Mouse (Mus musculus) G1E (cell line): ENCODE measurements around the gene Spocd1. TPM values are rescaled to one million over a fixed set of nuclear protein-coding genes. Genes with fewer than 3 reads are reported as not detected.

Experiments used
- ATAC-seq: 2 replicates; pipeline ENCODE4 v1.8.0; 2016; ENCODE audit warnings: mild to moderate bottlenecking; ENCODE audit not compliant: insufficient number of reproducible peaks, poor library complexity, low FRiP score, severe bottlenecking; ENCODE audit errors: extremely low read depth
- DNase-seq: peaks from one replicate; pipeline ENCODE4 v3.0.0; 2012; ENCODE audit warnings: low spot score
- H3K27me3 ChIP-seq: 2 replicates; pipeline ENCODE4 v1.6.1; 2012; ENCODE audit warnings: mild to moderate bottlenecking, low read length, inconsistent platforms; ENCODE audit not compliant: insufficient read depth
- H3K36me3 ChIP-seq: replicated peaks from 2 replicates; pipeline ENCODE3; 2012; ENCODE audit warnings: mild to moderate bottlenecking, inconsistent platforms
- H3K4me1 ChIP-seq: 2 replicates; pipeline ENCODE4 v1.6.1; 2012; ENCODE audit warnings: low read depth, low read length, inconsistent platforms, mixed read lengths; ENCODE audit not compliant: insufficient read depth
- H3K4me3 ChIP-seq: 2 replicates; pipeline ENCODE4 v1.5.1; 2012; ENCODE audit warnings: low read depth, mild to moderate bottlenecking, inconsistent platforms, low read length, moderate library complexity, mixed read lengths
- H3K9me3 ChIP-seq: replicated peaks from 2 replicates; pipeline ENCODE4 v1.6.1; 2012; ENCODE audit warnings: inconsistent platforms
- CTCF ChIP-seq: IDR thresholded peaks from 2 replicates; pipeline ENCODE4 v1.5.1; 2012; ENCODE audit warnings: low read depth, low read length, inconsistent platforms, mixed read lengths
- GATA1 ChIP-seq: IDR thresholded peaks from 2 replicates; pipeline ENCODE4 v1.6.1; 2012; ENCODE audit warnings: borderline replicate concordance, low read length, inconsistent platforms, mixed read lengths
- GATA2 ChIP-seq: IDR thresholded peaks from 2 replicates; pipeline ENCODE4 v1.6.1; 2012; ENCODE audit warnings: low read depth, low read length, inconsistent platforms, borderline replicate concordance
- POLR2AphosphoS5 ChIP-seq: IDR thresholded peaks from 2 replicates; pipeline ENCODE4 v1.6.1; 2012; ENCODE audit warnings: low read depth, low read length, inconsistent platforms; ENCODE audit not compliant: insufficient replicate concordance
- TAL1 ChIP-seq: conservative IDR thresholded peaks from 2 replicates; pipeline ENCODE4 v1.6.1; 2012; ENCODE audit warnings: low read depth, low read length, inconsistent platforms, mixed read lengths
- polyA plus RNA-seq: library from polyadenylated mRNA; stranded (reverse); fragments of >175 nt; gene quantifications from 2 replicates; pipeline ENCODE4 v1.2.3, GENCODE M21; 2012
- total RNA-seq, 2 experiments: library from RNA; stranded (forward) in 1 of 2; stranded (reverse) in 1 of 2; fragments of 200-1000 nt in 1 of 2; fragments of >200 nt in 1 of 2; fragmentation: Nextera tagmentation in 1 of 2; gene quantifications; 2 replicates each; pipeline ENCODE4 v1.2.3; 2014 to 2017

The Spocd1 gene
- total and polyA plus RNA-seq, 3 experiments: not detected

DNA sequence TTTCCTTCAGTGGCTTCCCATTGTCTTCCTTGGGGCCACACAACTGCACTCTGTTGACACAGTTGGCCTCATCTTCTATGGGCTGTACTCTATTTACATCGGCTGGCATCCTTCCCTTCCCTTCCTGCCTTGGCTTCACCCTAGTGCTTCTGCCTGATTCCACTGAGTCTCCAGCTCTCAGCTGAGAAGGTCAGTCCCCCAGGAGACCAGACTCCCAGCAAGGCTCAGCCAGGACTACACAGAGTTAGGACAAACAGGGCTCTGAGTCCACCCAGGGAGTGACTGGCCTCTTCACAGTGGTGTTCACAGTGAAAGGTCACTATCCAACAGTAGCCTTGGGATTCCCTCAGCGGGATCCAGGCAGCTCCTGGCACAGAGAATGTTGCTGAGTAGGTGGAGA, 12.9 kb upstream of the Spocd1 start:
- Histone ChIP-seq H3K9me3 (no peaks in the 10 kb centered on the region), H3K36me3 (no peaks in the 10 kb centered on the region), H3K4me1 (peaks cover 9% of the 10 kb centered on the region), H3K4me3 (no peak overlapping the region), H3K27me3 (peaks cover 30% of the 10 kb centered on the region)
- ATAC-seq: no peak
- no peak for TF ChIP-seq GATA1
- no peak for TF ChIP-seq TAL1
- TF ChIP-seq GATA2: no peak
- no peak for TF ChIP-seq CTCF
- TF ChIP-seq POLR2AphosphoS5: no peak
- DNase-seq: no peak

DNA sequence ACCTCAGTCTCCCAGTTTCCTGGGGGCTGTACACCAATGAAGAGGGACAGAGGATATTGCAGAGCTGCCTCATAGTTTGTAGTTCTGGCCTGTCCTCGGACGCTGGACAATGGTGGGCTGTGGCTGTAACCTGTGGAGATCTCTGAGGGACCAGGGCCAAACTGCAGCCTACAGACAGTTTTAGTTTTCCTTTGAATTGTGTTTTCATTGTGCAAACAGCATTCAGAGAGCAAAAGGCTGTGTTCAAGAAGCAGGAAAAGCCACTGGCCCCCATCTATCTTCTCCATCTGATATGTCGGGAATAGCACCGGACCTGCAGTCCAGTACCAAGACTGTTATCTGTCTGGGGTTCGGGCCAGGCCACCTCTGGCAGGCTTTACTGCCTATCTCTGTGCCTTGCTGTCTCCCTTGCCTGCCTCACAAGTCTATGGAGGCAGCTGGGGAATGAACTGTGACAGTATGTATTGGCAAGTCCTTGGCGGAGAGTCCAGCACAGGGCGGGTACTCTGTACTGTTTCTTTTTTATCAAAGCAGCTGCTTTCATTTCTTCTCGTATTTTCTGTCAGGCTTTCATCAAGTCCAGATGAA, 11.9 kb upstream of the Spocd1 start:
- peaks cover 36% of the 10 kb centered on the region for H3K27me3 ChIP-seq
- H3K4me3 ChIP-seq: no peak overlapping the region
- DNase-seq (no peak), ATAC-seq (no peak)
- no peaks in the 10 kb centered on the region for H3K36me3 ChIP-seq
- peaks cover 9% of the 10 kb centered on the region for H3K4me1 ChIP-seq
- H3K9me3 ChIP-seq: no peaks in the 10 kb centered on the region
- no peak for TF ChIP-seq GATA2
- TF ChIP-seq TAL1: no peak
- TF ChIP-seq POLR2AphosphoS5: no peak
- TF ChIP-seq GATA1: no peak
- TF ChIP-seq CTCF: no peak

DNA sequence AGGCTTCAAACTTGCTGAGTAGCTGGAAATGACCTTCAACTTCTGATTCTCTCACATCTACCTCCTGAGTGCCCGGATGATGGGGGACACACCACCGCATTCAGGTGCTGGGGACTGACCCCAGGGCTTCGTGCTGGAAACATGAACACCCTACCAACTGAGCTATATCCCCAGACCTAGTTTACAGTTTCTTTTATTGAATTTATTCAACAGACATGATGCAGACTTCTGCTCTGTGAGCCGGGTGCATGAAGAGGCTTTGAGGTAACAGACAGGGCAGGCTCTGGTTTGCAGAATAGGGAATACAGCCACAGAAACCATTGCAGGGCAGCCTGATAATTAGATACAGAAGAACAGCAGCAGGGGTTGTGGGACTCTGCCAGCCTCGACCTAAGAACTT, 10.6 kb upstream of the Spocd1 start:
- Histone ChIP-seq H3K27me3 (peaks cover 43% of the 10 kb centered on the region), H3K4me3 (no peak overlapping the region), H3K36me3 (no peaks in the 10 kb centered on the region), H3K4me1 (peaks cover 7% of the 10 kb centered on the region), H3K9me3 (no peaks in the 10 kb centered on the region)
- DNase-seq (no peak), ATAC-seq (no peak)
- TF ChIP-seq GATA1 (no peak), TAL1 (no peak), CTCF (no peak), POLR2AphosphoS5 (no peak), GATA2 (no peak)

DNA sequence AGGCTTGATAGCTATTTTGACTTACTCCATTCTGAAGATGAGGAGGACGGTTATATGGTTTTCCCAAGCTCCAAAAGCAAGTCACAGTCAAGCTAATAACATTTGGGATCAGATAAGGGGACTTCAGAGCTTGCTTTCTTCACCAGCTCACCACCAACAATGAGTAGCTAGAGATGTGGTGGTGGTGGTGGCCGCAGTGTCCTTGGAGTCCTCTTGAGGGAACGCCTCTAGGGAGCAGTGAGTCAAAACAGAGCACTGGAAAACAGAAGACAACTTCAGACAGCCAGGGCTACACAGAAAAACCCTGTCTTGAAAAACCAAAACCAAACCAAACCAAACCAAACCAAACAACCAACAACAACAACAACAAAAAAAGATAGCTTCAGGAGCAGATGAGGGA, 10.1 kb upstream of the Spocd1 start:
- ATAC-seq (no peak), DNase-seq (no peak)
- Histone ChIP-seq H3K4me3 (no peak overlapping the region), H3K27me3 (peaks cover 41% of the 10 kb centered on the region), H3K36me3 (no peaks in the 10 kb centered on the region), H3K4me1 (peaks cover 7% of the 10 kb centered on the region), H3K9me3 (no peaks in the 10 kb centered on the region)
- no peak for TF ChIP-seq POLR2AphosphoS5
- no peak for TF ChIP-seq GATA2
- no peak for TF ChIP-seq TAL1
- no peak for TF ChIP-seq GATA1

DNA sequence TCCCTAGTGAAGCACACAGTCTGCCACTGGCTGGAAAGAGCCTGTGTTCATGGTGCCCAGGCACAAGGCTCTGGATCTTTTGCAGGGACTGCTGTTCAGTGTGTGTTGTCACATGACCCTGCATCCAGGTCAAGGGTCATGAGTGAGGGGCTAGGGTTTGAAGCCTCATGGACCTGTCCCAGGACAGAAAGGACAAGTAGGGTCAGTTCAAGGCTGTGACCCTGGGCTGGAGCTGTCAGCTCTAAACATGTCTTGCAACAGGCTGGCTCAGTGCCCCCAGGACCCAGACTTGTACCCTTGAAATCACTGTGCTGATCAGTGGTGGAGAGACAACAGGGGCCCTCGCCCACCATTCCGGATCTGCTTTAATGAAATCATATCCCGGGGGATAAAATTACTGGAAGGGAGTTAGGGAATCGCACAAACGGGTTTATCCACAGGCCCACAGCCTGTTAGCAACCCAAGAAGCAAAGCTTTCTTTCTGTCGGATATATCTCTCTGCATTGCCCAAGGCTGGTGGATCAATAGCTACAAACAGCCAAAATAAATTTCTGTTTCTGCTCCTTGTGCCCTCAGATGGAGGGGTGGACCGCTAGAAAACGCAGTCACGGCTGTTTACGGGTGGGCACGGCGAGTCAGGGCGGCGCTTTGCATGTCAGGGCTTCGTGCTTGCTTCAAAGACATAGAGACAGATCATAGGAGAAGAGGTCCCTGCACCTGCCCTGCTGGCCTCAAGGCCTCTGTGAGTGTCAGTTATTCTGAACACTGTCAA, 8.3 kb upstream of the Spocd1 start:
- no peaks in the 10 kb centered on the region for H3K36me3 ChIP-seq
- ATAC-seq (no peak), DNase-seq (no peak)
- H3K4me1 ChIP-seq: peaks cover 3% of the 10 kb centered on the region; the same call in 1 of the 2 replicates
- TF ChIP-seq GATA1: no peak
- TF ChIP-seq GATA2: no peak
- no peak for TF ChIP-seq POLR2AphosphoS5
- no peak for TF ChIP-seq TAL1
- no peak for TF ChIP-seq CTCF
- no peaks in the 10 kb centered on the region for H3K9me3 ChIP-seq
- peaks cover 46% of the 10 kb centered on the region for H3K27me3 ChIP-seq
- no peak overlapping the region for H3K4me3 ChIP-seq

DNA sequence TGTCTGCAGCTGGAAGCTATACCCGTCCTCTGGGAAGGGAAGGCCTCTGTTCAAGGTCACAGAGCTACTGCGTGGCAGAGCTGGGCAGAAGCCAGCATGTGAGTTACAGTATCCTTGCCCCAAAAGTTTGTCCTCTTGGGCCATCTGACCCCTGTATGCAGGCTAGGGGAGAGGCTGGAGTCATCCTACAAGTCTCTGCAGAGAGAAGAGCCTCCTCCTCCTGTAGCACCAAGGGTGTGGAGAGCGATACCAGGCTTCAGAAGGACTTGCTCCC, 7.8 kb upstream of the Spocd1 start:
- peaks cover 43% of the 10 kb centered on the region for H3K27me3 ChIP-seq
- no peak for ATAC-seq

More for the DNA sequence above, 7.8 kb upstream of the Spocd1 start:
- DNase-seq: no peak
- TF ChIP-seq GATA2 (no peak), POLR2AphosphoS5 (no peak), GATA1 (no peak), CTCF (no peak), TAL1 (no peak)
- no peaks in the 10 kb centered on the region for H3K9me3 ChIP-seq
- H3K4me1 ChIP-seq: peaks cover under 1% of the 10 kb centered on the region; the same call in 1 of the 2 replicates
- H3K4me3 ChIP-seq: no peak overlapping the region
- H3K36me3 ChIP-seq: no peaks in the 10 kb centered on the region
